Mouse (Mus musculus) Muller cell, postnatal 12 days (primary cell): Measurements from ENCODE around the gene Aoc2.
"Not testable (repeated sequence)": the region's sequence is repeated elsewhere in the genome, so short reads cannot be mapped to it uniquely, and the experiment has no call there.

Source experiments
- DNase-seq: peaks from one replicate; pipeline ENCODE4 v3.0.0-alpha.2; 2015; ENCODE audit errors: inconsistent ontology term

Gene Aoc2

GRCm38 (mm10) chr11:101355916-101356315 lies 31.1 kb downstream of the Aoc2 start:
- no peak for DNase-seq

- DNase-seq, result no peak
Observed at GRCm38 (mm10) chr11:101357505-101358182, 32.8 kb downstream of the Aoc2 start.

GRCm38 (mm10) chr11:101359776-101360175 lies 34.9 kb downstream of the Aoc2 start:
- DNase-seq, result no peak

DNA sequence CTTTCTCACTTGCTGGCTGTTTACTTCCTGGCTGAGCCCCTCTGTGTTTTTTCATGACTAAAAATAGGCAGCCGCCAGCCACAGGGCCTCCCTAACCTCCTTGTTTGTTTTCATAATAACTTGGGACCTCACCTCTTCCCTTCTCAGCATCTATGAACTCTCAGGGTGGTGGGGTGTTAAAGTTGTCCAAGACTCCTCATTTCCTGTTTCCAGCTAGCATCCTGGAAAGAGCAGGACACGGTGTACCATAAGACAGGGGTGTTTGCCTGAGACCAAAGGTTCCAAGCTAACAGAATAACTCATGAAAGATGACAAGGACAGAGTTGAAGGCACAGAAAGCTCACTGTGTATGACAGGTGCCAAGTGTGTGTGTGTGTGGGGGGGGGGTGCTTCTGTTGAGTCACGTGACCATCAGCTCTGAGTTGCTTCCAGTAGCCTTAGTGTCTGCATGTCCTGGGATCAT lies 35.8 kb downstream of the Aoc2 start:
- DNase-seq, result no peak

DNA sequence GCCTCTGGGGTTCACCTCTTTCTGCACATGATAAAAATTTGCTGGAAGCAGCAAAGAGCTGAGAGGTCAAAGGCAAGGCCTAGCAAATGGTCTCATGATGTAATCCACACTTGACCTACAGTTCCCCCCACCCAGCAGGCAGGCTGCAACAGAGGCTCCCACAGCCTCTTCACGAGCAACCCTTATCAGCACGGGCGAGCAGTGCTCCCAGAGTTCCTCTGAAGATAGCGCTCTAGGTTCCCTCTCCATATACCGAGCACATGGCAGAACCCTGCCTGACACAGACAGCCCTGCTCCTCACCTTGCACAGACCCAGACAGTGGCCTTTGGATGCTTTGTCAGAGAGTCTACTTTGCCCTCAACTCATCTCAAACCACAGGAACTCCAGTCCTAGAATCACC lies 39.7 kb downstream of the Aoc2 start:
- DNase-seq, result no peak

GRCm38 (mm10) chr11:101367326-101367935 lies 42.6 kb downstream of the Aoc2 start, which contains the start of gene G6pc:
TSS of gene G6pc (plus strand) at chr11:101367561.
- DNase-seq, result no peak

DNA sequence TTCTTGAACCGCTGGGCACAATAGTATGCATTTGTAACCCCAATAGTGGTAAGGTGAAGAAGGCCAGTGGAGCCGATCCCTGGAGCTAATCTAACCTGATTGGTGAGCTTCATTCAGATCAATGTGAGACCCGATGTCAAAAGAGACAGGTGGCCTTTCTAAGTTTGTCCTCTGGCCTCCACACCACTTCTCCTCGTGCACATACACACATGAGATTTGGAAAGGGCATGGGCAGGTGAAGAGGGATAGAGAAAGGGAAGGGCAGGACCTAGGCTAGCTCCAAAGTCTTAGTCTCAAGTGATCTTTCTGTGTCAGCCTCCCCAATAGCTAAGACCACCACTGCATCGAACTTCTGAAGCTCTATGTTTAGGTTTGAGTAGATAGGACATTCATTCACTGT lies 45.3 kb downstream of the Aoc2 start:
- no peak for DNase-seq

GRCm38 (mm10) chr11:101374421-101374938 lies 49.6 kb downstream of the Aoc2 start:
- no peak for DNase-seq

DNA sequence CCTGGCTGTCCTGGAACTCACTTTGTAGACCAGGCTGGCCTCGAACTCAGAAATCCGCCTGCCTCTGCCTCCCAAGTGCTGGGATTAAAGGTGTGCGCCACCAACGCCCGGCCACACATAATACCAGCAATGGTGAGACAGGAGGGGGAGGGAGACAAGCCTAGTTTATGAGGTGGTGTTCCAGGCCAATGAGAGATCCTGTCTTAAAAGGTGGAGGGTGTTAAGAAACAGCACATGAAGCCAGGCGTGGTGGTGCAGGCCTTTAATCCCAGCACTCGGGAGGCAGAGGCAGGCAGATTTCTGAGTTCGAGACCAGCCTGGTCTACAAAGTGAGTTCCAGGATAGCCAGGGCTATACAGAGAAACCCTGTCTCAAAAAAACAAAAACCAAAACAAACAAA lies 53.3 kb downstream of the Aoc2 start:
- DNase-seq, result not testable (repeated sequence)

DNA sequence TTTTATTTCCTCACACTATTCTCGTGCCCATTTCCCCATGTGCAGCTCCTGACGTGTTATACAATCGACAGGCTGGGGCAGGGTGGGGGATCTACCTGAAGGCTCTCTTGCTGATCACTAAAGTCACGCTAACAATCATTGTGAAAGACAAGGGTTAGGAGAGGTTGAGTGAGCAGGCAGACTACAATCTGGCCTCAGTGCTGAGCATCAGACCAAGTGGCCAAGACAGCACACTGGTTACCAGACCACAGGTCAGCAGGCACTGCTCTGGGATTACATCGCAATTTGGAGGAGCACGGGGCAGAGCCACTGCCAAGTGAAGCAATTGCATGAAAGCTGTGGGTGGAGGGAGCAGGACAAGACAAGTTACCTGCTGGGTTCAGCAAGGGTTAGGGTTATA lies 54.1 kb downstream of the Aoc2 start:
- DNase-seq, result no peak
